Mouse (Mus musculus) c-Kit-positive CD71-positive TER-119-positive erythroid progenitor cells, embryonic 14.5 days (primary cell): ENCODE measurements around the gene Dnajc16.

Experiments
- DNase-seq: peaks from one replicate; pipeline ENCODE4 v3.0.0-alpha.2; 2013; ENCODE audit warnings: low spot score

Dnajc16 gene

GRCm38 (mm10) chr4:141762102-141762598 lies 28.6 kb downstream of the Dnajc16 start:
- no peak for DNase-seq

- DNase-seq = no peak
These were observed 29.8 kb downstream of the Dnajc16 start for GRCm38 (mm10) chr4:141760942-141761341.

DNA sequence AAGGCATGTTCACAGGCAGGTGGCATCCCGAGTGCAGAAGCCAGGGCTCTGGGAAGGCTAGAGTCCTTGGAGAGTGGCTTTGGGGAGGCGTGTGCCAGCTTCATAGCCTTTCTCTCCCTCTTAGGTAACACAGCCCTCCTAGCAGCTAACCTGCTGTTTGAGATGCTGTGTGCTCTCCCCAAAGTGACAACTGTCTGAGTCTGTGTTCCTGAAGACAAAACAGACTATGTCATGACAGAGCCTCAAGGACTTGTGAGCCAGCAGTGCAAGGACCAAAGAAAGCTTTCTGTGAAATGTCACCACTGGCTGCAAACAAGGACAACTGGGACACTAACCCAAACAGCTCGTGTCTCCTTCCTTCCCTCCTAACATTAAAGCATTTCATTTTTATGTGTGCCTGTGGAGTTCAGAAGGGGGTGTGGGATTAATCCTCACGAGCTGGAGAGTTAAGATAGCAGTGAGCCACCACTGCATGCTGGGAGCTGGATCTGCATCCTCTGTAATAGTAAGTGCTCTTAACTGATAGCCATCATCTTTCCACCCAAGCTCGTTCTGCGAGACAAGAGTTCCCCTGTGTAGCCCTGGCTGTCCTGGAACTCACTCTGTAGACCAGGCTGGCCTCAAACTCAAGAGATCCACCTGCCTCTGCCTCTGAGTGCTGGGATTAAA lies 31.7 kb downstream of the Dnajc16 start:
- DNase-seq = peak; percentile 61

- no peak for DNase-seq
These were observed 33.6 kb downstream of the Dnajc16 start for GRCm38 (mm10) chr4:141757124-141757523.

DNA sequence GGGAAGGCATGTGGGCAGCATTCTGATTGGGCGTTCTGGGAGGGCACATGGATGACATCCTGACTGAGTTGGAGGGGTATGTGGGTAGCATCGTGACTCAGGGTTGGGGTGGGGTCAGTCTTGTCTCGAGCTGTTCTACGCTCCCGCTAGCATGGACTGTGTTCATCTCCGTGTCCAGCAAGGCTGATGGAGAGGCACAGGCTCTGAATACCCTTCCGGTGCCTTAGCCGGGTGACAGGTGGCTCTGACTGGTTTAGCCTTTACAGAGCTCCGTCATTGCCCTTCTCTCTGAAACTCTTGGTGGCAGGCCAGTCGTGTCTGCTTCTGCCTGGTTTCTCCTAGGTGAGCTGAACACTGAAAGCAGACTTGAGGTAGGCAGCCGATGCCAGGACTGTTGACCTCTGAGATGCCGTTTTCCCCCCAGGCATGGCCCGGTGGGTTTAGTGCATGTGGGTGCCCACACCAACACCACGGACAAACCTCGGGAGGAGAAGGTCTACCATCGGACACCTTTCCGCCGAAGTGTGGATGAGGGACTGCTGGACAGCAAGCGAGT lies 35.3 kb downstream of the Dnajc16 start:
- DNase-seq = no peak

- DNase-seq = peak; percentile 85
These were observed 38.7 kb downstream of the Dnajc16 start for GRCm38 (mm10) chr4:141752076-141752421.

DNA sequence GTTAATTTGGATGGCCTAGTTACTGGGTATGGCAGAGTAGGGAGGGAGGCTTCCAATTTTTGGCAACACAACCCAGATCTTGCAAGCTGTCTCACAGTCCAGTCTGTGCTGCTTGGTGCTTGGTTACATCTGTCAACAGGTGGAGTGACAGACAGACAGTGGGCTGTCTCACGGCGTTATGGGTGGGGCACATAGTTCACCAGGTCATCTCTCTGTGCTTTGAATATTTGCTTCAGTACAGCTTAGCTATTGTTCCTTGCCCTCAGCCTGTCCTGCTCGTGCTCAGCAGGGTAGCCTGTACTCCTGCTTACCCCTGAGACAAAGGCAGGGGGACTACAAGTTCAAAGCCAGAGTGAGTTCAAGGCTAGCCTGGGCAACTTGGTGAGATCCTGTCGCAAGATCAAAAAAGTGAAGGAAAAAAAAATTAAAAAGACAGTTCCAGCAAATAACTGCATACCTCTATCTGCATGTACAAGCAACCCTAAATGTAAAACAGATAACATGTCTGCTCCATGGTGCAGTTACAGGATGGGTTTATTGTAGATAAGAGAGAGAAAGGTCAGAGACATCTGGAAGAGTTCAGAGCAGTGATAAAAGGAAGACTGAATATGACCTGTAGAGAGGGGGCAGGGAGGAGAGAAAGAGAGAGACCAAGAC lies 39.2 kb downstream of the Dnajc16 start:
- DNase-seq = no peak

DNA sequence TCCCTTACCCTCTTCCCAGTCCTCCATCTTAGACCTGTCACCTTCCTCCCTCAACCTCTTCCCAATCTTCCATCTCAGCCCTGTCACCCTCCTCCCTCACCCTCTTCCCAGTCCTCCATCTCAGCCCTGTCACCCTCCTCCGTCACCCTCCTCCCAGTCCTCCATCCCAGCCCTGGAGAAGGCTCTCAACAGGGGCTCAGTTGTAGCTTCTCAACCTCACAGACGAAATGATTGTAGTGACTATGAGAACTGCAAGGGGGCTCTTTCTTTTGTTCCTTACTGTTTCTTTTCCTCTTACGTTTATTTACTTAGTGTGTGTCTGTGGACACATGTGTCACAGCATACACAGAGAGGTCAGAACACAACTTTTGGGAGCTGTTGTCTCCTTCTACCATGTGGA lies 39.9 kb downstream of the Dnajc16 start:
- DNase-seq = no peak

- DNase-seq = no peak
These were observed 41.2 kb downstream of the Dnajc16 start for GRCm38 (mm10) chr4:141749557-141749956.

DNA sequence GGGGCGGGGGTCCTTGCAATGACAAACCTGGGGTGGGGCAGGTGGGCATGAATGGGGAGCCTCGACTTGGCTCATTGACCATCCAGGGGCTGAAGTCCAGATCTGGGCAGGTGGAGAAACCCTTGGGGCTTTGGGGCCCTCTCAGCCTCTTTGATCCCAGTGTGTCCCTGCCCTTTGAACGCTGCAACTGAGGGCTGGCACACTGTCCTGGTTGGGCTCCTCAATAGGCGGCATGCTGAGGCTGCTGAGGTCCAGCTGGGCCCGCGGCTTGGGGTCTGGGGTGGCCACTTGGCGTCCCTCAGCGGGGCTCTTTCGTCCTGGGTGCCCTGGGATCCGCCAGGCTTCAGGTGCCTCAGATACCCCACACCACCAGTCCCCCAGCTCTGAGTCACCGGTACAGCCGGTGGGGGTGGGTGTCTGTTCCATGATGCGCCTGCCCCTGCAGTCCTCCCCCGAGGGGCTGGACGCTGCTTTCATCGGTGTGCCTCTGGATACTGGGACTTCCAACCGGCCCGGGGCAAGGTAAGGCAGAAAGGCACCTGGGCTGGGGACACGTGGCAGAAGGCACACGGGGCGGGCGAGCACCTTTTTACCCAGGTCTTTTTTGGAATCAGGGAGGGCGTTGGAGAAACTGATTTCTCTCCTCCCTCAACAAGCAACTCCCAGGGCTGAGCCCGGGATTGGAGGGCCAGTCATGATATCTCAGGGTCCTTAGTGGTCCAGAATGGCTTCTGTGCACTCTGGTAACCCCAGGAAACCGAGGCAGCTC lies 44.0 kb downstream of the Dnajc16 start, which contains the start of gene Agmat:
Gene Agmat, plus strand, starts transcription at position 95 of the 769 bp plus-strand sequence.
- no peak for DNase-seq

GRCm38 (mm10) chr4:141742381-141742780 lies 48.4 kb downstream of the Dnajc16 start:
- no peak for DNase-seq

GRCm38 (mm10) chr4:141741856-141742255 lies 48.9 kb downstream of the Dnajc16 start:
- no peak for DNase-seq

DNA sequence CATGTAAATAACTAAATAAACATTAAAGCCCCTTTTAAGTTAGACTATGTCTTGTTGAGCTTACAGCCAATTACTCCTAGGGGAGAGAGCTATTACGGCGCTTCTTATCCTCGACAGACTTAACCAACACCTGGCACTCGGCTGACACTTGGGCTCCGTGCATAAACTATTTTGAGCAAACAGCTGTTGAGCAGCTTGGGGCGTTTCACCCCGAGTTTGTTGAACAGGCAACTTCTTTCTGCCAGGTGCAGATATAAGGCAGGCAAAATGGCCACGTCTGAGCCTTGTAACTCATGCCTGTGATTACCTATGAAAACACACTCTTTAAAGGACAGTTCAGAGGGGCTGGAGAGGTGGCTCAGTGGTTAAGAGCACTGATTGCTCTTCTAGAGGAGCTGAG lies 52.7 kb downstream of the Dnajc16 start:
- DNase-seq = no peak

DNA sequence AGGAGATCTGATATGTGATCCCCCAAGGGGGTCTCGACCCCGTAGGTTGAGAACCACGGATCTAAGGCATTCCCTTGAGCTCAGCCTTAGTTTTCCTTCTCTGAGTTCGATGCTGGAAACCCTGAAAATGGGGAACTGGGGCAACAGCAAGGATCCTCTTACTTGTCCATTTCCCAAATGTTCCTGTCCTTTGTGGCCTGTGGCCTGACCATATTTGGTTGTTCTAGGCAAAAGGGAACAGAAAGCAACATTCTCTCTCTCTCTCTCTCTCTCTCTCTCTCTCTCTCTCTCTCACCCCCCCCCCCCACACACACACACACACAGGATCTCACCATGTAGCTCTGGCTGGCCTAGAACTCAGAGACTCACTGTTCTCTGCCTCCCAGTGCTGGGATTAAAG lies 53.9 kb downstream of the Dnajc16 start:
- DNase-seq = no peak

- DNase-seq = no peak
These were observed 55.5 kb downstream of the Dnajc16 start for GRCm38 (mm10) chr4:141735206-141735560.

DNA sequence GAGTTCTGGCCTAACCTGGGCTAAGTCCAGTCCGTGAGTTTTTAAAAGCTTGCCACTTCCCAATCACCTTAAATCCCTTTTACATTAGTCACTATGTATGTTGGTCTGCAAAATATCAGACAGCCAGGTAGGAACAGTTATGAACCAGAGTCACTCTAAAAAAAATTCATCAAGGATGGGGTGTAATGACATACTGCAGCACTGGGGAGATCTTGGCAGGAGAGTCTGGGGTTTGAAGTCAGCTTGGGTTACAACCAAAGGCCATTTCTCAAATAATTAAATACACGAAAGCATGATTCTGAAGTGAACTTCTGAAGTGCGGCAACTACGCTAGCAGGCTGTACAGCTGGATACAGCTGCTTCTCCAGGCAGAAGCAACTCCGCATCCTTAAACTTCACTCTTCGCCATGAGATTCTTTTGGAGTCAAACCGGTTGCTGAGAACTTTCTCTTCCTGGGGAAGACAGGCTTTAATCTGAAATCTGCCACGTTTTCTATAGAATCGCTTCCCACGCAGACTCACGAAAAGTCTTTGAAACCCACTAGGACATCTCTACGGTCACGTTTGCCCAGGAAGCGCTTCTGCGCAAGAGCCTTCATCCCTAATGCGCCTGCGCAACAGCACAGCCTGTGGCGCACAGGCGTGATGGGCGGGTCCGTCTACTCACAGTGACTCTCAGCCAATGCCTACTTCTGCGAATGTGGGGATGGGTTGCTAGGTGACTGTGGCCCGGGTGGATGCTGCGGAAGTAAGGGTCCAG lies 56.1 kb downstream of the Dnajc16 start:
- peak; percentile 90 for DNase-seq

DNA sequence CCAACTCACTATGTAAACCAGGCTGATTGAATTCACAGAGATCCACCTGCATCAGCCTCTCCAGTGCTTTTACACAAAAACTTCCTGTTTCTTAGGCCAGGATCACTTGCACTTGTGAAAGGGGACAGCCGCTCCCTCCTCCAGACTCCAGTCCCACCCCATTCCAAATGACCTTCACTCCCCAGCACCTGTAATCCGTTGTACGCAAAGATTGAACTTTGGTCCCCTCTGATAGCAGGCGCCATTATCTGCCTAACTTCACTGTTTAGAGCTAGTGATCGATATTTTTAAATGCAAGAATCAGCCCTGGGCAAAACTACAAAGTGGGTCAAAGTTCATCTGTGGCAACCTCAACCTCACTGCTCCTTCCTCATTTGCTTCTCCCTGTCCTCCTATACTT lies 59.0 kb downstream of the Dnajc16 start:
- DNase-seq = no peak

GRCm38 (mm10) chr4:141730401-141730800 lies 60.3 kb downstream of the Dnajc16 start:
- no peak for DNase-seq

DNA sequence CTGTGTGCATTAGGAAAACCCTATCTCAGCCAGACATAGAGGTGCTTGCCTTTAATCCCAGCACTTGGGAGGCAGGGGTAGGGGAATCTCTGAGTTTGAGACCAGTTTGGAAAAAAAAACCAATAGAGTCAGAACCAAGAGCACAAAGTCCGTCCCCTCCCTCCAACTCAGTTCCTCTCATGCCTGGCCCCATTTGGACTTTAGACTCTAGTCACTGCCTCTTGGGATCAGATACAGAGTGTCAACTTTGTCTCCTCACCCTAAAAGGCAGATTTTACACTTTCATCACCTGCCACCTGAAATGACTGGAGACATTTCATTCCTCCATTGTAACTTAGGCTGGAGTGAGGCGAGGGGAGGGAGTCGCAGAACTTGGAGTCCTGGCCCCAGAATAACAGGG lies 61.5 kb downstream of the Dnajc16 start:
- no peak for DNase-seq

DNA sequence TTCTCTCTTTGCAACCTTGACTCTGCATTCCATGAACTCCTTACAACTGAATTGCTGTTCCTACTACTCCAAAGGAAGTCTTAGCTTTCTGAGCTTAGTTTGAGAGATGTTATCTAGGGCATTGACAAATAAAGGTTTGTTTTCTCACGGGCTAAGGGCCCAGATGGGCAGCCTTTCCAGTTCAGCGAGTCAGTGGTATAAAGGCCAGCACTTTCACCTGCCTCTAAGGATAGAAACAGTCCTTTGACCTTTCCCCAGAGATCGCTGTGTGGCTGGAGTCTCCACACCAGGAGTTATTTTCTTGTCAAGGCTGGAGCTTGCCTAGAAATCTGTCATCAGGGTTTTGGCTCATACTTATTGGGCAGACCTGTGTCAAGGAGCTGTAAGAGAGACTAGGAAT lies 65.0 kb downstream of the Dnajc16 start:
- no peak for DNase-seq

DNA sequence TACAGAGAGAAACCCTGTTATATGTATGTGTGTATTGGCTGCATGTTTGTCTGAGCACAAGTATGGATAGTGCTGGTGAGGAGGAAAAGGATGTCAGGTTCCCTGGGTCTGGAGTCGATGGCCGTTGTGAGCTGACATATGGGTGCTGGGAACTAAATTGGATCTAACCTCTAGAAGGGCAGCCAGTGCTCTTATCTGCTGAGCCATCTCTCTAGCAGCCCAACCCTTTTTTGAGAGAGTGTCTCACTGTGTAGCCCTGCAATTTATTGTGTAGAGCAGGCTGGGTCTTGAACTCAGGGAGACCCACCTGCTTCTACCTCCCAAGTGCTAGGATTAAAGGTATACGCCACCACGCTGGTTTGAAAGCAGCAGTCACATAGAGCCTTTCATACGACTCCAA lies 65.5 kb downstream of the Dnajc16 start:
- DNase-seq = no peak

- DNase-seq = no peak
These were observed 66.1 kb downstream of the Dnajc16 start for GRCm38 (mm10) chr4:141724594-141724993.
